Mouse (Mus musculus): Measurements from ENCODE around the gene Sec1. TPM values are rescaled to one million over a fixed set of nuclear protein-coding genes. Genes with fewer than 3 reads are reported as not detected.
"Not testable (repeated sequence)": the region's sequence is repeated elsewhere in the genome, so short reads cannot be mapped to it uniquely, and the experiment has no call there.

Gene Sec1
- polyA plus RNA-seq, 1 experiment from 2014 or later = 1.1 TPM

GRCm38 (mm10) chr7:45682144-45683126, 11.8 kb downstream of the Sec1 start:
- ATAC-seq (ENCODE audit: low FRiP score) = peak; percentile 75
- H3K36me3 ChIP-seq = no peaks in the 10 kb centered on the region
- WGBS = 33% methylated on average over 14 of the region's 14 CpGs
- peak overlapping the region; percentile 56 for H3K9ac ChIP-seq
- peak overlapping the region; percentile 41 for H3K4me2 ChIP-seq (replicated peaks)
- H3K27ac ChIP-seq = peak overlapping the region; percentile 68
- H3K4me1 ChIP-seq = peaks cover 20% of the 10 kb centered on the region
- H3K4me3 ChIP-seq = no peak overlapping the region
- H3K9me3 ChIP-seq (replicated peaks) = no peaks in the 10 kb centered on the region
- H3K27me3 ChIP-seq = peaks cover 11% of the 10 kb centered on the region; the same call in 1 of the 2 replicates

- no peak overlapping the region for H3K4me3 ChIP-seq
These were observed 13.0 kb downstream of the Sec1 start for GRCm38 (mm10) chr7:45681046-45681736.

GRCm38 (mm10) chr7:45679966-45680621, 14.1 kb downstream of the Sec1 start:
- H3K27me3 ChIP-seq = peaks cover 6% of the 10 kb centered on the region; the same call in 1 of the 2 replicates
- 70% methylated on average over 14 of the region's 14 CpGs for WGBS
- no peak overlapping the region for H3K4me2 ChIP-seq (replicated peaks)
- no peak overlapping the region for H3K27ac ChIP-seq
- no peak overlapping the region for H3K4me3 ChIP-seq
- H3K4me1 ChIP-seq = peaks cover 8% of the 10 kb centered on the region; the same call in 1 of the 2 replicates
- H3K36me3 ChIP-seq = no peaks in the 10 kb centered on the region
- H3K9me3 ChIP-seq (replicated peaks) = no peaks in the 10 kb centered on the region
- H3K9ac ChIP-seq = no peak overlapping the region
- ATAC-seq (ENCODE audit: low FRiP score) = no peak

More at GRCm38 (mm10) chr7:45681046-45681736, 13.0 kb downstream of the Sec1 start:
- Histone ChIP-seq H3K4me2 (replicated peaks) (no peak overlapping the region), H3K36me3 (no peaks in the 10 kb centered on the region), H3K9ac (no peak overlapping the region), H3K4me1 (peaks cover 12% of the 10 kb centered on the region), H3K27me3 (peaks cover 11% of the 10 kb centered on the region; the same call in 1 of the 2 replicates), H3K27ac (no peak overlapping the region), H3K9me3 (replicated peaks) (no peaks in the 10 kb centered on the region)
- no peak for ATAC-seq (ENCODE audit: low FRiP score)
- 81% methylated on average over 8 of the region's 8 CpGs for WGBS

GRCm38 (mm10) chr7:45678513-45678912, 15.7 kb downstream of the Sec1 start:
- Histone ChIP-seq H3K27me3 (peaks cover 2% of the 10 kb centered on the region; the same call in 1 of the 2 replicates), H3K4me1 (peaks cover 8% of the 10 kb centered on the region; the same call in 1 of the 2 replicates), H3K4me2 (replicated peaks) (no peak overlapping the region), H3K27ac (no peak overlapping the region), H3K9ac (no peak overlapping the region), H3K4me3 (no peak overlapping the region), H3K36me3 (no peaks in the 10 kb centered on the region), H3K9me3 (replicated peaks) (no peaks in the 10 kb centered on the region)
- 93% methylated on average over 14 of the region's 14 CpGs for WGBS
- no peak for ATAC-seq (ENCODE audit: low FRiP score)

GRCm38 (mm10) chr7:45677627-45678295, 16.4 kb downstream of the Sec1 start:
- Histone ChIP-seq H3K36me3 (no peaks in the 10 kb centered on the region), H3K27ac (no peak overlapping the region), H3K9ac (no peak overlapping the region), H3K27me3 (no peaks in the 10 kb centered on the region), H3K4me3 (no peak overlapping the region), H3K4me1 (peaks cover 4% of the 10 kb centered on the region; the same call in 1 of the 2 replicates), H3K9me3 (replicated peaks) (no peaks in the 10 kb centered on the region), H3K4me2 (replicated peaks) (no peak overlapping the region)
- ATAC-seq (ENCODE audit: low FRiP score) = no peak
- WGBS = 82% methylated on average over 7 of the region's 7 CpGs

- Histone ChIP-seq H3K27ac (no peak overlapping the region), H3K4me3 (no peak overlapping the region), H3K36me3 (no peaks in the 10 kb centered on the region), H3K27me3 (0 out of 2 replicates have a peak, but pooled peaks cover 3% of the 10 kb centered on the region), H3K4me2 (replicated peaks) (no peak overlapping the region), H3K9me3 (replicated peaks) (no peaks in the 10 kb centered on the region), H3K9ac (no peak overlapping the region), H3K4me1 (no peaks in the 10 kb centered on the region)
- WGBS = 96% methylated on average over 9 of the region's 9 CpGs
- no peak for ATAC-seq (ENCODE audit: low FRiP score)
These were observed 25.3 kb downstream of the Sec1 start for GRCm38 (mm10) chr7:45668921-45669320.

GRCm38 (mm10) chr7:45667761-45668160, 26.4 kb downstream of the Sec1 start:
- 70% methylated on average over 14 of the region's 14 CpGs for WGBS

GRCm38 (mm10) chr7:45666161-45666560, 28.0 kb downstream of the Sec1 start, which contains the start of gene Fut2:
Gene Fut2 (minus strand): TSS chr7:45666394.
- no peaks in the 10 kb centered on the region for H3K4me1 ChIP-seq
- H3K9me3 ChIP-seq (replicated peaks) = no peaks in the 10 kb centered on the region
- no peak within 1 kb of the TSS for H3K27ac ChIP-seq
- 81% methylated on average over 7 of the region's 7 CpGs for WGBS
- H3K4me3 ChIP-seq = no peak within 1 kb of the TSS
- no peak for ATAC-seq (ENCODE audit: low FRiP score)
- no peak within 1 kb of the TSS for H3K4me2 ChIP-seq (replicated peaks)
- no peak within 1 kb of the TSS for H3K9ac ChIP-seq
- no peaks in the 10 kb centered on the region for H3K36me3 ChIP-seq
- 0 out of 2 replicates have a peak, but pooled peaks cover 3% of the 10 kb centered on the region for H3K27me3 ChIP-seq

More at GRCm38 (mm10) chr7:45667761-45668160, 26.4 kb downstream of the Sec1 start:
- no peaks in the 10 kb centered on the region for H3K36me3 ChIP-seq
- ATAC-seq (ENCODE audit: low FRiP score) = no peak
- no peak overlapping the region for H3K9ac ChIP-seq
- no peaks in the 10 kb centered on the region for H3K4me1 ChIP-seq
- H3K4me3 ChIP-seq = no peak overlapping the region
- H3K27me3 ChIP-seq = 0 out of 2 replicates have a peak, but pooled peaks cover 3% of the 10 kb centered on the region
- H3K4me2 ChIP-seq (replicated peaks) = no peak overlapping the region
- no peaks in the 10 kb centered on the region for H3K9me3 ChIP-seq (replicated peaks)
- no peak overlapping the region for H3K27ac ChIP-seq

GRCm38 (mm10) chr7:45665303-45666138, 28.7 kb downstream of the Sec1 start:
- H3K9ac ChIP-seq = no peak overlapping the region
- H3K4me1 ChIP-seq = no peaks in the 10 kb centered on the region
- 0 out of 2 replicates have a peak, but pooled peaks cover 3% of the 10 kb centered on the region for H3K27me3 ChIP-seq
- H3K4me2 ChIP-seq (replicated peaks) = no peak overlapping the region
- no peak overlapping the region for H3K27ac ChIP-seq
- no peak overlapping the region for H3K4me3 ChIP-seq
- H3K9me3 ChIP-seq (replicated peaks) = no peaks in the 10 kb centered on the region
- WGBS = 58% methylated on average over 13 of the region's 13 CpGs
- no peaks in the 10 kb centered on the region for H3K36me3 ChIP-seq
- no peak for ATAC-seq (ENCODE audit: low FRiP score)

GRCm38 (mm10) chr7:45661702-45662101, 32.5 kb downstream of the Sec1 start:
- not testable (repeated sequence) for H3K27me3 ChIP-seq; H3K36me3 ChIP-seq; H3K4me3 ChIP-seq; H3K4me1 ChIP-seq; H3K9ac ChIP-seq; H3K27ac ChIP-seq; H3K4me2 ChIP-seq (replicated peaks); H3K9me3 ChIP-seq (replicated peaks); ATAC-seq (ENCODE audit: low FRiP score)
- 86% methylated on average over 6 of the region's 6 CpGs for WGBS

Data from hindbrain, embryonic 12.5 days (tissue).